Mouse (Mus musculus) heart, adult 2 months (tissue): ENCODE data around the gene Gstm5. TPM values are rescaled to one million over a fixed set of nuclear protein-coding genes. Genes with fewer than 3 reads are reported as not detected.

ENCODE experiments used
- DNase-seq, 2 experiments: peaks; one replicate each; pipeline ENCODE4 v3.0.0; 2021
- H3K27ac ChIP-seq: fragments of 200-600 bp; 2 replicates; pipeline ENCODE4 v1.8.1; 2022
- H3K27me3 ChIP-seq: fragments of 200-500 bp; 2 replicates; pipeline ENCODE4 v1.6.1; 2012; ENCODE audit warnings: mild to moderate bottlenecking, low read length, inconsistent platforms, mixed read lengths; ENCODE audit not compliant: control insufficient read depth, insufficient read depth
- H3K36me3 ChIP-seq: fragments of 200-500 bp; 2 replicates; pipeline ENCODE4 v1.6.1; 2012; ENCODE audit warnings: low read length, inconsistent platforms; ENCODE audit not compliant: control insufficient read depth, insufficient read depth
- H3K4me1 ChIP-seq: fragments of 200-500 bp; 2 replicates; pipeline ENCODE4 v1.6.1; 2011; ENCODE audit warnings: low read length; ENCODE audit not compliant: control insufficient read depth, insufficient read depth
- H3K4me3 ChIP-seq: fragments of 200-600 bp; 2 replicates; pipeline ENCODE4 v1.8.1; 2022
- H3K79me2 ChIP-seq: fragments of 200-500 bp; replicated peaks from 2 replicates; pipeline ENCODE4 v1.6.1; 2012; ENCODE audit warnings: mild to moderate bottlenecking, inconsistent platforms, low read length, moderate library complexity, mixed read lengths; ENCODE audit not compliant: control insufficient read depth, insufficient read depth
- H3K9ac ChIP-seq: fragments of 200-500 bp; 2 replicates; pipeline ENCODE4 v1.6.1; 2012; ENCODE audit warnings: low read depth, mild to moderate bottlenecking, control low read depth, inconsistent platforms, low read length, mixed read lengths
- CTCF ChIP-seq: fragments of 200-600 bp; IDR thresholded peaks from 2 replicates; pipeline ENCODE4 v1.8.1; 2022; ENCODE audit warnings: antibody characterized with exemption, mild to moderate bottlenecking, moderate library complexity
- EP300 ChIP-seq: fragments of 200-500 bp; IDR thresholded peaks from 2 replicates; pipeline ENCODE4 v1.6.1; 2011; ENCODE audit warnings: low read depth, low read length, control low read depth; ENCODE audit not compliant: insufficient read depth
- POLR2A ChIP-seq: fragments of 200-500 bp; IDR thresholded peaks from 2 replicates; pipeline ENCODE4 v1.6.1; 2011; ENCODE audit warnings: mild to moderate bottlenecking, low read depth, low read length, control low read depth; ENCODE audit not compliant: insufficient read depth
- WGBS: fragments of 180-500 bp; shearing (Covaris S2); methylation state at CpG from one replicate; pipeline ENCODE4 v1.1.7; 2018; 5-methylcytosine and 5-hydroxymethylcytosine counted together
- intact Hi-C: fragments of 180-260 bp; cut with DNase I; formaldehyde crosslinking; loops from one replicate; pipeline ENCODE4 v1.15.1; 2025
- polyA plus RNA-seq: library from polyadenylated mRNA; depleted of rRNA; stranded (reverse); fragments of >200 nt; gene quantifications from 2 replicates; pipeline ENCODE4 v1.2.3, GENCODE M21; 2012
- total RNA-seq, 2 experiments: library from RNA; stranded (reverse); gene quantifications; 2 replicates each; pipeline ENCODE4 v1.2.3; 2021

The Gstm5 gene
- total and polyA plus RNA-seq, 3 experiments: 45.7 to 59.5 (median 53.4) TPM

DNA sequence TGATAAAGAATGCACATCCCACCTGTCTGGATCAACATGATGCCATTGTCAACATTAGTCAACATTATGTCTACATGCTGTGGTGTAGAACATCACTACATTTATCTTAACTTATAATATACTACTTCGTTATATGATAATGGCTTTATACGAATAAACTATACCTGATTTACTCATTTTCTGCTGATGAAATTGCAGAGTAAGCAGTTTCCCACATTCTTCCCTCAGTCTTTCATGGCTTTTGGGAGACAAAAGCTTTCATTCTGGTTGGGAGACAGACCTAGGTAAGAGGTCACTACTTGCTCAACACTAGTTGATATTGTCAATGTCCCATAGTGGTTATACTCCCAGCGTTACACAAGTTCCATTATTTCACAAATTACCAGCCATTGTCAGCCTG is 29.7 kb downstream of the Gstm5 start:
- WGBS: 88% methylated on average over 3 of the region's 3 CpGs

GRCm38 (mm10) chr3:107927841-107928240 is 32.2 kb downstream of the Gstm5 start:
- no peaks in the 10 kb centered on the region for H3K36me3 ChIP-seq
- no peak overlapping the region for H3K4me3 ChIP-seq
- no peaks in the 10 kb centered on the region for H3K27me3 ChIP-seq
- H3K4me1 ChIP-seq: peaks cover 7% of the 10 kb centered on the region
- DNase-seq: no peak
- no peaks in the 10 kb centered on the region for H3K79me2 ChIP-seq
- WGBS: 74% methylated on average over 3 of the region's 3 CpGs
- H3K27ac ChIP-seq: no peak overlapping the region
- no peak overlapping the region for H3K9ac ChIP-seq
- TF ChIP-seq CTCF: no peak
- TF ChIP-seq POLR2A: no peak
- intact Hi-C loops: no loop called here

More for the DNA sequence above, 29.7 kb downstream of the Gstm5 start:
- no peak for DNase-seq
- no peak for TF ChIP-seq EP300
- no peak for TF ChIP-seq POLR2A
- no peak for TF ChIP-seq CTCF
- H3K4me3 ChIP-seq: no peak overlapping the region
- no peaks in the 10 kb centered on the region for H3K79me2 ChIP-seq
- H3K27me3 ChIP-seq: no peaks in the 10 kb centered on the region
- intact Hi-C loops: no loop called here
- H3K27ac ChIP-seq: no peak overlapping the region
- no peaks in the 10 kb centered on the region for H3K4me1 ChIP-seq
- H3K36me3 ChIP-seq: no peaks in the 10 kb centered on the region
- H3K9ac ChIP-seq: no peak overlapping the region

- intact Hi-C loops: no loop called here
- Histone ChIP-seq H3K36me3 (no peaks in the 10 kb centered on the region), H3K79me2 (no peaks in the 10 kb centered on the region), H3K27ac (no peak overlapping the region), H3K9ac (no peak overlapping the region), H3K4me1 (peaks cover 7% of the 10 kb centered on the region), H3K4me3 (no peak overlapping the region), H3K27me3 (no peaks in the 10 kb centered on the region)
- TF ChIP-seq EP300 (no peak), CTCF (no peak), POLR2A (no peak)
- 89% methylated on average over 11 of the region's 11 CpGs for WGBS
- DNase-seq: no peak
These were observed 33.1 kb downstream of the Gstm5 start for GRCm38 (mm10) chr3:107928691-107929090.

DNA sequence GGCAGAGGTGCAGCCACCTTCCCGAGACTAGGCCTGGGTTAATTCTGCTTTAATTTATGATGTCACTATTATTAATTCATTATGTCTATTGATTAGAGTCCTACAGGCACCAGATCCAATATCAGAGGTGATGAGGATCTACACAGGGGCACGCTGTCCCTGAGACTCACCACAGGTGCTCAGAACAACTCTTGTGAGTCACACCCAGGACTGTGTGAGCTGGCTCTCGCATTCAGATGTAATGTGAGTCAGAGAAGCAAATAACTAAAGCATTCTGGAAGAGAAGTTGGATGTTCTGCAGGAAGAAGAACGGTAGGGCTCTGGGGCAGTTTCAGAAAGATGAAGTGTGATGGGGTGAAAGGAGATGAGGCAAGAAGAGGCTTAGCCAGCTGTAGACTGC is 33.6 kb downstream of the Gstm5 start:
- H3K4me3 ChIP-seq: no peak overlapping the region
- H3K27me3 ChIP-seq: no peaks in the 10 kb centered on the region
- peaks cover 7% of the 10 kb centered on the region for H3K4me1 ChIP-seq
- intact Hi-C loops: no loop called here
- no peaks in the 10 kb centered on the region for H3K36me3 ChIP-seq
- TF ChIP-seq POLR2A (no peak), EP300 (no peak)
- H3K9ac ChIP-seq: no peak overlapping the region
- H3K27ac ChIP-seq: no peak overlapping the region
- WGBS: 86% methylated on average over 4 of the region's 4 CpGs
- H3K79me2 ChIP-seq: no peaks in the 10 kb centered on the region
- DNase-seq: no peak

- 79% methylated on average over 4 of the region's 4 CpGs for WGBS
- H3K79me2 ChIP-seq: no peaks in the 10 kb centered on the region
These were observed 34.1 kb downstream of the Gstm5 start for GRCm38 (mm10) chr3:107929731-107930130.

GRCm38 (mm10) chr3:107931134-107931533 is 35.5 kb downstream of the Gstm5 start:
- Histone ChIP-seq H3K27ac (peak overlapping the region; percentile 62), H3K4me1 (peaks cover 7% of the 10 kb centered on the region), H3K4me3 (peak overlapping the region; percentile 44; the same call in 1 of the 2 replicates), H3K9ac (peak overlapping the region; percentile 56), H3K36me3 (no peaks in the 10 kb centered on the region), H3K79me2 (no peaks in the 10 kb centered on the region), H3K27me3 (no peaks in the 10 kb centered on the region)
- TF ChIP-seq EP300: no peak
- no peak for TF ChIP-seq POLR2A
- WGBS: 52% methylated on average over 2 of the region's 2 CpGs
- intact Hi-C loops: loop anchor here (2.0 kb wide), 1 partner anchor 88 kb away; no protein-coding TSS in a partner anchor
- DNase-seq: no peak

More at GRCm38 (mm10) chr3:107929731-107930130, 34.1 kb downstream of the Gstm5 start:
- H3K9ac ChIP-seq: no peak overlapping the region
- no peaks in the 10 kb centered on the region for H3K27me3 ChIP-seq
- peaks cover 7% of the 10 kb centered on the region for H3K4me1 ChIP-seq
- H3K4me3 ChIP-seq: no peak overlapping the region
- no peaks in the 10 kb centered on the region for H3K36me3 ChIP-seq
- TF ChIP-seq CTCF (no peak), POLR2A (no peak), EP300 (no peak)
- no peak for DNase-seq
- H3K27ac ChIP-seq: no peak overlapping the region
- intact Hi-C loops: loop anchor here (2.0 kb wide), 1 partner anchor 89 kb away; no protein-coding TSS in a partner anchor
